Mouse (Mus musculus) adrenal gland, postnatal 4 days (tissue): ENCODE results near the gene Timeless. TPM values are rescaled to one million over a fixed set of nuclear protein-coding genes. Genes with fewer than 3 reads are reported as not detected.
"Not testable (repeated sequence)": the region's sequence is repeated elsewhere in the genome, so short reads cannot be mapped to it uniquely, and the experiment has no call there.

Experiments used
- DNase-seq, 2 experiments: peaks; one replicate each; pipeline ENCODE4 v3.0.0; 2021 to 2022; ENCODE audit warnings: low spot score in 2 of 2, mixed read lengths in 2 of 2
- long read RNA-seq, 2 experiments: library from polyadenylated mRNA; stranded (forward); transcript quantifications; one replicate each; pipeline ENCODE4 v2.0.0; 2021
- total RNA-seq, 2 experiments: library from RNA; stranded (reverse); gene quantifications; 2 replicates each; pipeline ENCODE4 v1.2.3; 2021

Gene Timeless
- 10 to 100 TPM; 28.4 to 34.0 TPM for total RNA-seq
- long read RNA-seq, experiment 1, full-length matches to known transcripts, result 9 of 24 reads
- long read RNA-seq, experiment 1, partial matches to known transcripts, result 6 of 24 reads
- long read RNA-seq, experiment 1, other reads (novel, unspliced or antisense), result 9 of 24 reads
- long read RNA-seq, experiment 2, full-length matches to known transcripts, result 12 of 54 reads
- long read RNA-seq, experiment 2, partial matches to known transcripts, result 24 of 54 reads
- long read RNA-seq, experiment 2, other reads (novel, unspliced or antisense), result 18 of 54 reads

DNA sequence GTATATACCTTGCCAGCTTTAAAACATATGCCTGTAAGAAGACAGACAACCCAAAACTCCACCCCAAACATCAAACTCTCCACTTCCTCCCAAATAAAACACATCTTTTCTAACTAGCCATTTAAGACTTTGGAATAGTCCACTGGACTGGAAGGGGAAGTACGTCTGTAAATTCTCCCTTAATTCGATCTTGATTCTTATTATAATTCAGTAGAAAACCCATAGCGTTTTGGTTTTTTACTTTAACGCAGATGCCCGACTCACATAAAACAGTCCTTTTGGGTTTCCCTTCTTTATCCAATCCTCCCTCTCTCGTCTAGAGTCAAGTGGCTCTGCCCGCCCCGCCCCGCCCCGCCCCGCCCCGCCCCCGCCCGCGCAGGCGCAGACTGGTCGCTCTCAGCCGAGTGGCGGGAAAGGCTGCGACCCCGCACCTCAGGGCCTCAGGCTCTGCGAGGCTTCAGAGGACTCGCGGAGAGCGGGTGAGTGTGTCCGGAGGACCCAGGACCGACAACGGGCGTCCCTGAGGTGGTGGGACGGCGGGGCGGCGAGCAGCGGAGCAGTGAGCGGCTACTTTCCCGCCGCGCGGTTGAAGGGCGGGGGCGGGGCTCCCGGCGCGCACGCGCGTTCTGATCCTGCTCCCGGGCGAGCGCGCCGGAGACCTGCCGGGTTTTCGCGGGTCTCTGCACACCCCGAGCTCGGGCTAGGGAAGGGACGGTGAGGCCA lies at the start of gene Timeless:
Gene Timeless, plus strand, starts transcription at position 369 of the 723 bp plus-strand sequence.
- DNase-seq, result peak; percentile 82 to 84

GRCm38 (mm10) chr10:128184296-128184695 lies 47.6 kb upstream of the Timeless start:
- no peak for DNase-seq

DNA sequence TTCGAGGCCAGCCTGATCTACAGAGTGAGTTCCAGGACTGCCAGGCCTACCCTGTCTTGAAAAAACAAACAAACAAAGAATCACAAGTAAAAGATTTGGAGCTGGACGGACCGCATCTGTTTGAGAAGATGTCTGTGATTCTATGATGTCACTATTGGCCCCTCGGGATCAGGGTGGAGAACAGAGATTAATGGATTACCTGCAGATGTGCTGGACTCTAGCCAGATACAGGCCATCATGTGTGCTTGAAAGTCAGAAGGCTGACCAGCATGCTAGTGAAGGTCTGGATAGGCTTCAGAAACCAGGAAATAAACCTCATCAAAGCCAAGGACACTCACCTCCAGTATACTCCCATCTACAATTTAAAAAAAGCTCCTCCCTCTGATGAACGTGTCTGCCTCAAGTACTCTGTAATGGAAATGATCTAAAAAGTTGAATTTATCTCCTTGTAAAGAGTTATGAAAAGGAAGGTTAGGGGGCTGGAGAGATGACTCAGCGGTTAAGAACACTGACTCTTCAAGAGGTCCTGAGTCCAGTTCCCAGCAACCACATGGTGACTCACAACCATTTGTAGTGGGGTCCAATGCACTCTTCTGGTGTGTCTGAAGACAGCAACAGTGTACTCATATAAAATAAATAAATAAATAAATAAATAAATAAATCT lies 46.5 kb upstream of the Timeless start:
- DNase-seq, result no peak

DNA sequence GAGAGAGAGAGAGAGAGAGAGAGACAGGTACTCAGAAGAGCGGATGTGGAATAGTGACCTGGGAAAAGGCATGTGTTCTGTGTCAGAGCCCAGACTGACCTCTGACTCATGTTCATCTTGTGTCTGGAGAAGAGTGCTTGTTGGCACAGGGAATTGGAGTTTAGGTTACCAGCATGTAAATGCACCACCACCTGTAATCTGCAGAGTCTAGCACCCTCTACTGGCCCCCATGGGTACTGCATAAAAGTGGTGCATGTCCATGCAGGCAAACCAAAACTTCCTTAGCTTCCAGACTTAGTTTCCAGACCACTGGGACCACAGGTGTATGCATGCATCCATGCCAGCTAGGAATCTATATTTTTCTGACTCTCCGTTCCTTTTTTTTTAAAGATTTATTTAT lies 45.9 kb upstream of the Timeless start:
- peak; percentile 46 to 64 for DNase-seq

GRCm38 (mm10) chr10:128187181-128187605 lies 44.7 kb upstream of the Timeless start:
- no peak for DNase-seq

- DNase-seq, result peak; percentile 41 to 53
Measured at GRCm38 (mm10) chr10:128188242-128188877, 43.5 kb upstream of the Timeless start.

- DNase-seq, result no peak
Measured at GRCm38 (mm10) chr10:128191472-128191871, 40.4 kb upstream of the Timeless start.

DNA sequence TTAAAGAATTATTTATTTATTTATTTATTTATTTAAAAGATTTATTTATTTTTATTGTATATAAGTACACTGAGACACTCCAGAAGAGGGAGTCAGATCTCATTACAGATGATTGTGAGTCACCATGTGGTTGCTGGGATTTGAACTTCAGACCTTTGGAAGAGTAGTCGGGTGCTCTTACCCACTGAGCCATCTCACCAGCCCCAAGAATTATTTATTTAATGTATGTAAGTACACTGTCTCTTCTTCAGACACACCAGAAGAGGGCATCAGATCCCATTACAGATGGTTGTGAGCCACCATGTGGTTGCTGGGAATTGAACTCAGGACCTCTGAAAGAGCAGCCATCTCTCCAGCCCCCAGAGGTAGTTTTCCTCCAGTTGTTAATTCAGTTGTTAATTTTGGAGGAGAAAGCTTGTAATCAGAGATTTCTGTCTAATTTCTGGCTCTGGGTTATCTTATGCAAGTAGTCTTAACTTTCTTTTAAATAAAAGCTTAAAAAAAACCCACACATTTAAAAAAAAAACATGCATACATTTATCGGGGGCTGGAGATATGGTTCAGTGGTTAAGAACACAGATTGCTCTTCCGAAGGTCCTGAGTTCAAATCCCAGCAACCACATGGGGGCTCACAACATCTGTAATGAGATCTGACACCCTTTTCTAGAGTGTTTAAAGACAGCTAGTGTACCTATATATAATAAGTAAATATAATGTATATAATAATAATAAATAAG lies 39.7 kb upstream of the Timeless start:
- not testable (repeated sequence) for DNase-seq

DNA sequence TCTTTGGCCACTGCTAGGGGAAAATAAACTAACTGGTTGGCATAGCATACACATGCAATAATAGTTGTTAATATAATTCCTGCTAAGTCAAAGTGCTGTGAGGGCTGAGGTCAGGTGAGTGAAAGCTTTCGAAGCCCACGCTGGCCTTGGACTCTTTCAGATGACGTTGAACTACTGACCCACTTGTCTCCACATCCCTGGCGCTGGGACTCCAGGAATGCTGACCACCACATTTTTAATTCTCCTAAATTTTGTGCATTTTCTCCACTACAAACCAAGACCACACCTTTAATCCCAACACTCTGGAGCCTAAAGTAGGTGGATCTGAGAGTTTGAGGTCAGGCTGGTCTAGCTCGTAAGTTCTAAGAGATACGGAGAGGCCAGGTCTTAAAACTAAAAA lies 38.8 kb upstream of the Timeless start:
- DNase-seq, result no peak

DNA sequence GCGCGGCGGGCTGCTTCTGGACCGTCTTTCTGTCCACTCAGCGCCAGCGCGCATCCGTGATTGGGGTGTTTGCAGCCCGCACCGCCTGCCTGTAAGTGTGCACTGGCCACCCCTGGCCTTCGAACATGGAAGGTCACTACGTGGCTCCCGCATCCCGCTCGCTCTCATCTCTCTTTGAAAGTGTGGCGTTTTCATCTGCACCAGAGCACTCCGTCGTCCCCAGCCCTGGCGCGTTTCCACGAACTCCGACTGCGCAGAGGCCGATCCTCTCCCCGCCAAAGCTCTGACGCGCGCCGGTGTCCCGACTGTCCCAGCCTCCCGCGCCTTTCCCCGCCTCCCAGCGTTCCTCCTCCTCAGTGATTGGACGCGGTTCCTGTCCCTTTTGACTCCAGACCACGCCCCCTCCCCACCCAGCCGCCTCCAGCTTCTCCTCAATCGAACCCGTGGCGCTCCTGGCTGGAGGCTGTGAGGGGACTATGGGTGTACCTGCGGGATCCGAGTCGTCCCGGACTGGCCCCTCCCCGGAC lies 37.8 kb upstream of the Timeless start, which contains the start of gene Gls2:
Gene Gls2, plus strand, starts transcription at position 434 of the 527 bp plus-strand sequence.
- peak; percentile 91 to 94 for DNase-seq

GRCm38 (mm10) chr10:128194551-128195461 lies 37.1 kb upstream of the Timeless start:
- DNase-seq, result peak; percentile 15 to 24

DNA sequence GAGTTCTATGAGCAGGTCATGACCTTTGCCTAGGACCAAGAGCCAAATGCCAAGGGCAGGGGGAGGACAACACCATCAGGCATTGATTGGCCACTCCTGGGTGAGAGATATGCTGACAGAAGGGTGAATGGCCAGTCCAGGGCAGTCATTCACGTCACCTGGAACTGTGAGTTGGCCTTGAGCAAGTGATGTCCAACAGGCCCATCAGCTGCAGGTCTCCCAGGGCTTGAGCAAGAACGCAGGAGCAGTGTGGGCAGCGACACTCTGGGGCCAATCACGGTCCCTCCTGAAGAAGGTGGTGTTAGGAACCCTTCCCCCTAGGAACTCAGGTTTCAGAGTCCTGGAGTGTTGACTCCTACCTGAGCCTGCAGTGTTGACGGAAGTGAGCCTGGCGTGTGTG lies 30.0 kb upstream of the Timeless start:
- DNase-seq, result no peak

GRCm38 (mm10) chr10:128204941-128205340 lies 26.9 kb upstream of the Timeless start:
- no peak for DNase-seq

- no peak for DNase-seq
Measured at GRCm38 (mm10) chr10:128208326-128208725, 23.5 kb upstream of the Timeless start.

GRCm38 (mm10) chr10:128209311-128210009 lies 22.4 kb upstream of the Timeless start:
- no peak for DNase-seq

GRCm38 (mm10) chr10:128210131-128210530 lies 21.7 kb upstream of the Timeless start:
- DNase-seq, result no peak

GRCm38 (mm10) chr10:128210954-128211353 lies 20.9 kb upstream of the Timeless start:
- DNase-seq, result no peak

- peak; percentile 81 to 85 for DNase-seq
Measured at GRCm38 (mm10) chr10:128211390-128212108, 20.3 kb upstream of the Timeless start, which contains the start of gene Spryd4. Gene Spryd4, minus strand, starts transcription at chr10:128211807.
